Comparison of ENCODE assay signal across 8 mouse cellular contexts in the genomic region with DNA sequence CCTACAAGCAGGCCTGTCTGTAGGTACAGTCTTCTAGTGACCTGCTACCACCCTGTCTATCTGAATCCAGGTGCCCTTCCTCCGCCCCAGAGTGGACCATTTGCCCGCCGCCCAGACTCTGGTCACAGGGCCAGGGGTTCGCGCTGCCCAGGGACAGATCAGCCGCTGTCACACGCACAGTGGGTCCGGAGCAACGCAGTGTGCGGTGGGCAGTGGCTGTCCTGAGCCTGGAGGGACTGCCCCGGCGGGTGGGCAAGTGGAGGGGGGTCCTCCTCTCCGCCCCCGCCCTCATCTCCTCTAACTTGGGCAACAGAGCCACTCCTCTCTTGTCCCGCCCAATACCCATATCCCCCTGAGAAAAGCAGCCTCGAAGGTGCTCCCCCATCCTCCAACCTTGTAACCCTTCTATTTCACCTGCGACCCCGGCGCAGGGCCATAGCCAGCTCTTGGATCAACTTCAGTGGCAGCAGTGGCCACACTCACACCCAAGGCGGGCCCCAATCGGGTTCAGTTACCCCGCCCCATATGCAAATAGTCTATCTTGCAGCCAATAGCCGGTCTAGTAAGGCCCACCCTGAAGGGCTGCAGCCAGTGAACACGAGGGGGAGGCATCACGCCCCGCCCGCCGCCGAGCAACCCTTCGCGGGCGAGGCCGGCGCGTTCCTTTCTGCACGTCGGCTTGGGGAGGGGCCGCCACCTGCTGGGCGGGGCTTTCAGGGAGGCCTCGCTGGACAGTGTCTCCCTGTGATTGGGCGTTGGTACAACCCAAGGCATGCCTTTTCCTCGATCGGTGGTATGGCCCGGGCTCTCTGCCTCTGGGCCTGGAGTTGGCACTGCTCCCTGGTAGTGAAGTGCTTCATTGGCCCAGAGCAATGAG. TPM values are rescaled to one million over a fixed set of nuclear protein-coding genes. Genes with fewer than 3 reads are reported as not detected.
A peak's percentile ranks its signal among the peaks of the same experiment; 100 is the strongest.
DNase-seq lines count a peak whose midpoint lies in the region; ATAC-seq and TF ChIP-seq lines count a peak whose summit lies in the region.

No protein-coding gene starts in this region.

- no peak for TF ChIP-seq POLR2A in cortical plate, adult 2 months (IDR thresholded peaks at IDR 0.05; ENCODE audit: extremely low read depth, insufficient read depth, low read length)

- peak overlapping the region; percentile 32 for H3K4me3 ChIP-seq in cortical plate, adult 2 months (ENCODE audit: insufficient read depth, low read length)

- ATAC-seq in activated CD4-positive, CD25-positive, alpha-beta regulatory T cell, adult 4 months = peak; percentile 88
- ATAC-seq in megakaryocyte progenitor cell, adult 5-6 weeks (replicated peaks; ENCODE audit: poor library complexity) = peak; percentile 93

- H3K27ac ChIP-seq in cortical plate, adult 2 months (ENCODE audit: insufficient read depth, low read length) = no peak overlapping the region

- H3K4me1 ChIP-seq in cortical plate, adult 2 months (ENCODE audit: control insufficient read depth, insufficient read depth, low read length) = no peaks in the 10 kb centered on the region

- peak; percentile 93 for DNase-seq in gastrocnemius, postnatal 10 days
- peak; percentile 96 for DNase-seq in induced T-regulatory cell, adult 2 months (ENCODE audit: low read depth)
- peak; percentile 90 to 96 for DNase-seq in left cerebral cortex, adult 9 months (ENCODE audit: low spot score in 2 of 2)
- peak; percentile 90 for DNase-seq in right cerebral cortex, postnatal 14 days
- peak; percentile 96 for DNase-seq in urinary bladder, postnatal 36 days (ENCODE audit: low spot score in 2 of 2)

- no peak for TF ChIP-seq CTCF in cortical plate, adult 2 months (IDR thresholded peaks at IDR 0.05; ENCODE audit: extremely low read depth, insufficient read depth, low read length)

RNA-seq across cellular contexts. Expression of gene Rassf7, which starts 5.8 kb away (rescaled TPM):
- 10 to 100 TPM in 1 of 2 experiments, 1 to 10 TPM in 1; 8.3 to 14.2 TPM for polyA plus RNA-seq in activated CD4-positive, CD25-positive, alpha-beta regulatory T cell, adult 4 months (2017; shearing (Covaris generic))
- polyA plus RNA-seq in cortical plate, adult 2 months (2012; rRNA removed) = 1.5 and 2.2 TPM in 2 replicates
- total RNA-seq in gastrocnemius, postnatal 10 days (2021) = 1 to 10 TPM; 2.1 to 2.8 TPM
- total RNA-seq in megakaryocyte progenitor cell, adult 5-6 weeks (2015) = 3.2 and 4.3 TPM in 2 replicates
- total RNA-seq in megakaryocyte progenitor cell, adult 5-6 weeks (2017) = 2.2 and 6.6 TPM in 2 replicates

RNA-seq across cellular contexts. Expression of gene Phrf1, which starts 7.1 kb away (rescaled TPM):
- polyA plus RNA-seq in activated CD4-positive, CD25-positive, alpha-beta regulatory T cell, adult 4 months (2017; shearing (Covaris generic)) = 10 to 100 TPM; 51.4 to 60.8 TPM
- 24.3 and 26.0 TPM in 2 replicates for polyA plus RNA-seq in cortical plate, adult 2 months (2012; rRNA removed)
- total RNA-seq in gastrocnemius, postnatal 10 days (2021) = 10 to 100 TPM; 29.8 to 37.0 TPM
- 51.0 and 53.0 TPM in 2 replicates for total RNA-seq in megakaryocyte progenitor cell, adult 5-6 weeks (2015)
- 60.4 and 62.2 TPM in 2 replicates for total RNA-seq in megakaryocyte progenitor cell, adult 5-6 weeks (2017)

RNA-seq across cellular contexts. Expression of gene Lmntd2, which starts 7.6 kb away (rescaled TPM):
- polyA plus RNA-seq in activated CD4-positive, CD25-positive, alpha-beta regulatory T cell, adult 4 months (2017; shearing (Covaris generic)) = 1 to 10 TPM; 5.6 to 5.9 TPM
- 0.17 and 0.27 TPM in 2 replicates for polyA plus RNA-seq in cortical plate, adult 2 months (2012; rRNA removed)
- not detected for total RNA-seq in gastrocnemius, postnatal 10 days (2021)
- total RNA-seq in megakaryocyte progenitor cell, adult 5-6 weeks (2015) = 0.20 and 0.89 TPM in 2 replicates
- total RNA-seq in megakaryocyte progenitor cell, adult 5-6 weeks (2017) = 0.10 TPM in 1 of 2 replicates, not detected in the other

RNA-seq across cellular contexts. Expression of gene Lrrc56, which starts 27.5 kb away (rescaled TPM):
- polyA plus RNA-seq in activated CD4-positive, CD25-positive, alpha-beta regulatory T cell, adult 4 months (2017; shearing (Covaris generic)) = 1 to 10 TPM; 1.4 to 1.9 TPM
- polyA plus RNA-seq in cortical plate, adult 2 months (2012; rRNA removed) = 5.4 and 5.8 TPM in 2 replicates
- total RNA-seq in gastrocnemius, postnatal 10 days (2021) = 1 to 10 TPM; 2.7 to 3.2 TPM
- 0.39 and 0.84 TPM in 2 replicates for total RNA-seq in megakaryocyte progenitor cell, adult 5-6 weeks (2015)
- 0.50 and 3.4 TPM in 2 replicates for total RNA-seq in megakaryocyte progenitor cell, adult 5-6 weeks (2017)

RNA-seq across cellular contexts. Expression of gene Hras, which starts 27.7 kb away (rescaled TPM):
- polyA plus RNA-seq in activated CD4-positive, CD25-positive, alpha-beta regulatory T cell, adult 4 months (2017; shearing (Covaris generic)) = 1 to 10 TPM; 1.7 to 4.7 TPM
- polyA plus RNA-seq in cortical plate, adult 2 months (2012; rRNA removed) = 256 and 265 TPM in 2 replicates
- total RNA-seq in gastrocnemius, postnatal 10 days (2021) = 100 to 1,000 TPM; 205 to 240 TPM
- 30.5 and 40.6 TPM in 2 replicates for total RNA-seq in megakaryocyte progenitor cell, adult 5-6 weeks (2015)
- 19.9 and 23.7 TPM in 2 replicates for total RNA-seq in megakaryocyte progenitor cell, adult 5-6 weeks (2017)
